Mouse (Mus musculus) erythroblast, embryonic 14.5 days (primary cell): Measurements from ENCODE around the gene Pacsin3.

ENCODE experiments used
- GATA1 ChIP-seq: IDR thresholded peaks from 2 replicates; pipeline ENCODE4 v1.6.1; 2012; ENCODE audit warnings: low read length, inconsistent platforms, mixed read lengths
- TAL1 ChIP-seq: IDR thresholded peaks from 3 replicates; pipeline ENCODE4 v1.6.1; 2012; ENCODE audit warnings: low read length, inconsistent platforms, mixed read lengths

DNA sequence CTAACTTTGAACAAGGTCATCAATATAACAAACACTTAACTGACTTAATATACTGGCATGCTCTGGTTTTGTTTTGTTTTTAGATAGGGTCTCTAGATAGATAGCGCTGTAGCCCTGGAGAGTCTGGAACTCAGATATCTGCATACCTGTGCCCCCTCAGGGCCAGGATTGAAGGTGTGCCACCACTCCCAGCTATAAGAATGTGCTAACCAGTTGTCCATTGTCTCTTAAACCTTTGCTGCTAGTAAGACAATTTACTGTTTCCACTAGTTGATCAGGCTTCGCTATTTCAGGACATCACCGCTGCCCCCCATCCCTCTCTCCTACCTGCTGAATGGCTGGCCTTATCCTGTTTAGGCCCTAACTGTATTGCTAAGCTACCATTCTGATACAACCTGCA, 35.3 kb upstream of the Pacsin3 start:
- TF ChIP-seq TAL1 (no peak), GATA1 (no peak)
